Mouse (Mus musculus): ENCODE results near the gene Gm10300.

DNA sequence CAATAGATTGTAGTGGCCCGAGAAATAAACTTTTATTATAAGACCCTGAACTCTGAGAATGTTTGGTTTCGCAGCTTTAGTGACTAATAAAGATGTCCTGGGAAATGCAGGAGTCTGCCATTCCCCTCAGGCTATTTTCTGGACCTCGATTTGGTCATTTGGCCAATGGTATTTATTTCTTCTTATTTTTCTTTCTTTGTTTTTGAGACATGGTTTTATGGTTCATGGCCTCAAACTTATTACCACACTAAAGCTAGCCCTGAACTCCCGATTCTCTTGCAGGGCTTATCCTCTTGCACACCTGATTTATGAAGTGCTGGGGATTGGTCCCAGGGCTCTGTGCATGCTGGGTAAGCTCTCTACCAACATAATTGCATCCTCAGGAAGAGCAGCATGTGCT lies 41.8 kb downstream of the Gm10300 start:
- TF ChIP-seq CTCF (IDR thresholded peaks at IDR 0.05; ENCODE audit: low read depth, low read length): no peak
- TF ChIP-seq POLR2A (IDR thresholded peaks at IDR 0.05; ENCODE audit: borderline replicate concordance, low read depth, low read length): no peak

Data from bone marrow macrophage, adult 2 months (primary cell).